Mouse (Mus musculus) hindbrain, embryonic 14.5 days (tissue): ENCODE measurements at regions not wholly inside any gene's neighbourhood (a gene's known extent, or its start where the extent isn't known, plus 50 kb on each side); places are given as distances from the start of the nearest gene placed in this dataset.

Experiments used
- ATAC-seq: fragments of 200-750 bp; cut with Nextera tagmentation; 2 replicates; pipeline ENCODE4 v1.8.0; 2017; ENCODE audit warnings: moderate number of reproducible peaks, mild to moderate bottlenecking, moderate TSS enrichment, moderate library complexity; ENCODE audit not compliant: low FRiP score
- DNase-seq: peaks from one replicate; pipeline ENCODE4 v3.0.0-alpha.2; 2015; ENCODE audit warnings: low spot score
- H3K27ac ChIP-seq: fragments of 300-500 bp; sonication (generic); 2 replicates; pipeline ENCODE4 v1.5.1; 2014; ENCODE audit warnings: mild to moderate bottlenecking, moderate library complexity
- H3K27me3 ChIP-seq: fragments of 300-500 bp; sonication (generic); 2 replicates; pipeline ENCODE4 v1.6.1; 2014; ENCODE audit warnings: mild to moderate bottlenecking, low read length, mixed read lengths; ENCODE audit not compliant: control insufficient read depth, insufficient read depth
- H3K36me3 ChIP-seq: fragments of 300-500 bp; sonication (generic); replicated peaks from 2 replicates; pipeline ENCODE4 v1.6.1; 2014; ENCODE audit not compliant: control insufficient read depth, insufficient read depth
- H3K4me1 ChIP-seq: fragments of 300-500 bp; sonication (generic); replicated peaks from 2 replicates; pipeline ENCODE4 v1.6.1; 2014; ENCODE audit warnings: antibody characterized with exemption, low read length, mixed read lengths; ENCODE audit not compliant: control insufficient read depth, insufficient read depth
- H3K4me2 ChIP-seq: fragments of 300-500 bp; sonication (generic); replicated peaks from 2 replicates; pipeline ENCODE4 v1.6.1; 2014; ENCODE audit warnings: mild to moderate bottlenecking, moderate library complexity
- H3K4me3 ChIP-seq: fragments of 300-500 bp; sonication (generic); replicated peaks from 2 replicates; pipeline ENCODE4 v1.5.1; 2014; ENCODE audit warnings: mild to moderate bottlenecking, low read length
- H3K9ac ChIP-seq: fragments of 300-500 bp; sonication (generic); 2 replicates; pipeline ENCODE4 v1.6.1; 2014
- H3K9me3 ChIP-seq: fragments of 300-500 bp; sonication (generic); 2 replicates; pipeline ENCODE4 v1.6.1; 2016; ENCODE audit warnings: low read length; ENCODE audit not compliant: control insufficient read depth
- WGBS: fragments of 180-500 bp; shearing (Covaris S2); extraction: QIAGEN DNeasy Blood & Tissue Kit; methylation state at CpG from one replicate; pipeline ENCODE4 v1.1.7; 2014; 5-methylcytosine and 5-hydroxymethylcytosine counted together

GRCm38 (mm10) chr9:83707361-83707760 is 98.7 kb downstream of the Elovl4 start:
- DNase-seq (no peak), ATAC-seq (no peak)
- H3K4me1 ChIP-seq = no peaks in the 10 kb centered on the region
- no peaks in the 10 kb centered on the region for H3K27me3 ChIP-seq
- no peaks in the 10 kb centered on the region for H3K36me3 ChIP-seq
- no peak overlapping the region for H3K27ac ChIP-seq
- no peak overlapping the region for H3K4me2 ChIP-seq
- H3K9me3 ChIP-seq = no peaks in the 10 kb centered on the region
- no peak overlapping the region for H3K9ac ChIP-seq
- H3K4me3 ChIP-seq = no peak overlapping the region
- 81% methylated on average over 3 of the region's 3 CpGs for WGBS

- 82% methylated on average over 6 of the region's 6 CpGs for WGBS
- Histone ChIP-seq H3K27me3 (no peaks in the 10 kb centered on the region), H3K4me3 (no peak overlapping the region), H3K9ac (no peak overlapping the region), H3K9me3 (no peaks in the 10 kb centered on the region), H3K4me1 (no peaks in the 10 kb centered on the region), H3K27ac (no peak overlapping the region), H3K4me2 (no peak overlapping the region), H3K36me3 (no peaks in the 10 kb centered on the region)
- no peak for DNase-seq
- ATAC-seq = no peak
These were observed 100.0 kb downstream of the Elovl4 start for GRCm38 (mm10) chr9:83706071-83706470.

- H3K4me2 ChIP-seq = no peak overlapping the region
- DNase-seq (no peak), ATAC-seq (no peak)
- H3K4me3 ChIP-seq = no peak overlapping the region
- no peaks in the 10 kb centered on the region for H3K9me3 ChIP-seq
- H3K27me3 ChIP-seq = no peaks in the 10 kb centered on the region
- H3K36me3 ChIP-seq = no peaks in the 10 kb centered on the region
- H3K27ac ChIP-seq = no peak overlapping the region
- no peaks in the 10 kb centered on the region for H3K4me1 ChIP-seq
- H3K9ac ChIP-seq = no peak overlapping the region
These were observed 101.9 kb downstream of the Elovl4 start for GRCm38 (mm10) chr9:83704186-83704585.

GRCm38 (mm10) chr9:83700916-83701315 is 105.2 kb downstream of the Elovl4 start:
- no peak overlapping the region for H3K9ac ChIP-seq
- no peaks in the 10 kb centered on the region for H3K27me3 ChIP-seq
- no peaks in the 10 kb centered on the region for H3K36me3 ChIP-seq
- DNase-seq (no peak), ATAC-seq (no peak)
- H3K4me1 ChIP-seq = no peaks in the 10 kb centered on the region
- H3K4me3 ChIP-seq = no peak overlapping the region
- 0 out of 2 replicates have a peak overlapping the region, but pooled peaks have one; percentile 14 for H3K27ac ChIP-seq
- no peaks in the 10 kb centered on the region for H3K9me3 ChIP-seq
- H3K4me2 ChIP-seq = no peak overlapping the region
- 75% methylated on average over 7 of the region's 7 CpGs for WGBS

- no peaks in the 10 kb centered on the region for H3K27me3 ChIP-seq
- H3K9ac ChIP-seq = no peak overlapping the region
- no peaks in the 10 kb centered on the region for H3K9me3 ChIP-seq
- DNase-seq (no peak), ATAC-seq (no peak)
- WGBS = 79% methylated on average over 7 of the region's 7 CpGs
- H3K27ac ChIP-seq = no peak overlapping the region
- H3K4me1 ChIP-seq = no peaks in the 10 kb centered on the region
- H3K4me2 ChIP-seq = no peak overlapping the region
- no peak overlapping the region for H3K4me3 ChIP-seq
- no peaks in the 10 kb centered on the region for H3K36me3 ChIP-seq
These were observed 106.0 kb downstream of the Elovl4 start for GRCm38 (mm10) chr9:83700056-83700455.

GRCm38 (mm10) chr9:83691332-83692198 is 114.5 kb downstream of the Elovl4 start:
- Histone ChIP-seq H3K4me2 (peak overlapping the region; percentile 47), H3K4me3 (peak overlapping the region; percentile 29), H3K27ac (no peak overlapping the region), H3K27me3 (no peaks in the 10 kb centered on the region), H3K9ac (peak overlapping the region; percentile 62), H3K4me1 (peaks cover 11% of the 10 kb centered on the region), H3K9me3 (no peaks in the 10 kb centered on the region), H3K36me3 (no peaks in the 10 kb centered on the region)
- peak; percentile 87 for ATAC-seq
- peak; percentile 88 for DNase-seq
- 23% methylated on average over 24 of the region's 24 CpGs for WGBS
